14 mouse cellular contexts compared by ENCODE assay signal in genomic region chr11:43257781-43258180, GRCm38 (mm10).
DNase-seq lines count a peak whose midpoint lies in the region.
"Had no signal": no experiment of that assay in that cellular context is flagged by ENCODE, and none has a peak within 500 bp of the region (broad histone marks: within the 10 kb centered on the region; RNA-seq: fewer than 3 reads in every experiment).

No protein-coding gene starts in this region.

- DNase-seq in adrenal gland, adult 2 months: peak; percentile 55
- no peak for DNase-seq in adrenal gland, adult 8-10 months
- peak; percentile 12 for DNase-seq in kidney, postnatal 10 days
- no peak for DNase-seq in kidney, adult 8-10 months
- DNase-seq in right cerebral cortex, postnatal 14 days: peak; percentile 9
- DNase-seq in right cerebral cortex, adult 18-20 months: no peak
- DNase-seq in heart, postnatal 4 days: no peak
- DNase-seq: cerebellum, adult 18-20 months; cerebellum, postnatal 25 days; kidney, adult 11 months; layer of hippocampus, adult 9-11 months; liver, embryonic 13.5 days; midbrain, embryonic 14.5 days; thymus, postnatal 25 days had no signal

Comparison
In these comparisons a context has a peak if more than half of its experiments do, and no peak if none do; other contexts are left out.
1. DNase-seq: peak in adrenal gland, adult 2 months (single experiment), kidney, postnatal 10 days (single experiment) and right cerebral cortex, postnatal 14 days (single experiment); none in adrenal gland, adult 8-10 months (single experiment), kidney, adult 8-10 months (0 of 2), right cerebral cortex, adult 18-20 months (single experiment) and heart, postnatal 4 days (single experiment).